Mouse (Mus musculus) natural killer cell, adult 2 months (primary cell): ENCODE data around the gene Bzw2.

ENCODE experiments used
- DNase-seq, 2 experiments: peaks; one replicate each; pipeline ENCODE4 v3.0.0; 2022; ENCODE audit warnings: low spot score in 2 of 2

The Bzw2 gene

GRCm38 (mm10) chr12:36135409-36135808, 22.5 kb downstream of the Bzw2 start:
- DNase-seq = peak in 1 of 2 experiments; percentile 15

DNA sequence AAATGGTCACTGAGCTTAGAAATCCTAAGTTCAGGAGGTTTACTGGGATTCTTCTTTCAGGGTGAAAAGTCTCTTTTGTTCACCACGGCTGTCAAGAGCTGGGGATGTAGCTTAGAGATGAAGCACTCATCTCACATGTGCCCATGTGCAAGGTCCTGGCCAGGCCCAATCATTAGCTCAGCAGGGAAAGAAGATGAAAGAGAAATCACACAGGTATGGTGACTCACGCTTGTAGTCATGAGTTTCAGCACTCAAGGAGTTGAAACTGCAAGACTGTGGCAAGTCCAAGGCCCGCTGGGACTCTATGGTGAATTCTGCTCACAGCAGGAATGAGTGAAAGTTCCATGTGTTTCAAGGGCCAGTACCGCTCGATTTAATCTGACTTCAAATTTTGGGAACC, 23.8 kb downstream of the Bzw2 start:
- no peak for DNase-seq

- no peak for DNase-seq
Observed at GRCm38 (mm10) chr12:36133547-36133946, 24.3 kb downstream of the Bzw2 start.

- DNase-seq = no peak
Observed at GRCm38 (mm10) chr12:36132668-36133067, 25.2 kb downstream of the Bzw2 start.

GRCm38 (mm10) chr12:36132254-36132653, 25.6 kb downstream of the Bzw2 start:
- DNase-seq = no peak

GRCm38 (mm10) chr12:36129826-36130225, 28.1 kb downstream of the Bzw2 start:
- no peak for DNase-seq

GRCm38 (mm10) chr12:36126049-36126448, 31.8 kb downstream of the Bzw2 start:
- DNase-seq = no peak

GRCm38 (mm10) chr12:36119244-36119643, 38.6 kb downstream of the Bzw2 start:
- DNase-seq = no peak

DNA sequence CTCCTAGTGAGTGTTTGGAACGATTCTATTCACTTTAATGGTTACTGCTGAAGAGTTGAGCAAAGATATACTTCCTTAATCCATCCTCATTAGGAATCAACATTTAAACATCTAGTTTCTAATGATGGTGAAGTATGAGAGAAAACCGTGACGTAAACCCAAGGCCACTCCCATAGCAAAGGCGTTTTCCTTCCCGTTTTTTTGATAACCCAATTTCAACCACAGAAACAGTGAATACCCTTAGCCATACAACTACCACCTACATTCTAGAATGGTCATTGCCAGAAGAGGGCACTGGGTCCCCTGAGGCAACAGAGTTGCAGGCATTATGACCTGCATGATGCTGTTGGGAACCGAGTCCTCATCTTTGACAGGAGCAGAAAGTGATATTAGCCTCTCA, 40.7 kb downstream of the Bzw2 start:
- no peak for DNase-seq

DNA sequence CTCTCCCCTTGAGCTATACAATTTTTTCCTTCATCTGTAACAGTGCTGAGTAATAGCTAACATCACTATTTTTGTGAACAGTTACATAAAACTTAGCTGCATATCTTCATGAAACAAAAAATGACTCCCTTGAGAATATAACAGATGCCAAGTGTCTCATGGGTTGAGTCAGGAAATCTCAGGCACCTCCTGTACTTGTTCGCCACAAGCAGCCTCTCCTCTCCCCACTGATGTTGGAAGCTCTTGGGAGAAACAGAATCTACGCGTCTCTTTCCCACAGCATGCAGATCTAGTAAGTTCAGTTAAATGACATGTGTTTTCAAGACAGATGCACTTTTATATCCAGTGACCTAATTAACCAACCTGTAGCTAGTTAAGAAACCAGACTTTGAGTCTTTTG, 45.8 kb downstream of the Bzw2 start:
- DNase-seq = no peak

DNA sequence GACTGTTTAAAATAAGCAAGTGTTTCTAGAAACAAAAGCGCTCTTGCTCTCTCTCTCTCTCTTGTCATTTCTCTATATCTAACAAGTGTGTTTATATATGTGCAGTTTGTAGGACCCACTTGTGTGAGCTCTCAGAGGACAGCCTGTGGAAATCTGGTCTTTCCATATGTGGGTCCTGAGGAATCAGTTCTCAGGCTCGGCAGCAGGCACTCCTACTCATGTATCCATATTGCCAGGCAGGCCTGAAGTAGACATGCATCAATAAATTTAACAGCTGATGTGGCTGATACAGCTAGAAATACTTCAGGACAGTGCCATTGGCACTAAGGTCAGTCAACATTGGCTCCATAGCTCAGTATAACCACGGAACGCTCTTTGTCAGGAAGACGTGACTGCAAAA, 46.8 kb downstream of the Bzw2 start:
- DNase-seq = no peak

- no peak for DNase-seq
Observed at GRCm38 (mm10) chr12:36110457-36110856, 47.4 kb downstream of the Bzw2 start.

DNA sequence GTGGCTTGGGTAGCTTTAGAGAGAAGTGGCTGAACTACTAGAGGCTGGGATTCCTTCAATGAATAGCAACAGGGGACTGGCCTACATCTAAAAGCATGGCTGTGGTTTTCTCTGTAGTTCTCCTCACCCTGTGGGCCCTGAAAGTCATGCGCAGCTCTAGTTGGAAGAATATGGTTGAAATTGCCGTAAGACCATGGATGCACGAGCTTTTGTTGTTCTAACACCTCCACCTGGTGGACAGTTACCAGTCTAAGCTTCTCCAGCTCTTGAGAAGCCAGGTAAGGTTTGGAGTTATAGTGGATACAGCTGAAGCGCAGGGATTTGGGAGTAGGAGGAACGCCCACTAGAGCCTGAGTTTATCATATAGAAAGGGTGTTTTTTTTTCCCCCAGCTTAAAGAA, 49.4 kb downstream of the Bzw2 start:
- no peak for DNase-seq

DNA sequence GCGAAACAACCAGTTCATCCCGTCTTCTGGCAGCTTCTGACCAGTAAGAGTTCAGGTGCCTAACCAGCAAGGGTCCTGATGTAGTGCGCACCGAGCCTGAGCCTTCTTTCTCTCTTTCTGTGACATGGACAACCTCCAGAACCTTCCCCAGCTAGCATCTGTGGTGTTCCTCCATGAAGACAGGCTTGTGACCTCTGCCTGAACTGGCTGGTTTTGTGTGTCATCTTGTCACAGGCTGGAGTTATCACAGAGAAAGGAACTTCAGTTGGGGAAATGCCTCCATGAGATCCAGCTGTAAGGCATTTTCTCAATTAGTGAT, 54.3 kb downstream of the Bzw2 start:
- DNase-seq = no peak

DNA sequence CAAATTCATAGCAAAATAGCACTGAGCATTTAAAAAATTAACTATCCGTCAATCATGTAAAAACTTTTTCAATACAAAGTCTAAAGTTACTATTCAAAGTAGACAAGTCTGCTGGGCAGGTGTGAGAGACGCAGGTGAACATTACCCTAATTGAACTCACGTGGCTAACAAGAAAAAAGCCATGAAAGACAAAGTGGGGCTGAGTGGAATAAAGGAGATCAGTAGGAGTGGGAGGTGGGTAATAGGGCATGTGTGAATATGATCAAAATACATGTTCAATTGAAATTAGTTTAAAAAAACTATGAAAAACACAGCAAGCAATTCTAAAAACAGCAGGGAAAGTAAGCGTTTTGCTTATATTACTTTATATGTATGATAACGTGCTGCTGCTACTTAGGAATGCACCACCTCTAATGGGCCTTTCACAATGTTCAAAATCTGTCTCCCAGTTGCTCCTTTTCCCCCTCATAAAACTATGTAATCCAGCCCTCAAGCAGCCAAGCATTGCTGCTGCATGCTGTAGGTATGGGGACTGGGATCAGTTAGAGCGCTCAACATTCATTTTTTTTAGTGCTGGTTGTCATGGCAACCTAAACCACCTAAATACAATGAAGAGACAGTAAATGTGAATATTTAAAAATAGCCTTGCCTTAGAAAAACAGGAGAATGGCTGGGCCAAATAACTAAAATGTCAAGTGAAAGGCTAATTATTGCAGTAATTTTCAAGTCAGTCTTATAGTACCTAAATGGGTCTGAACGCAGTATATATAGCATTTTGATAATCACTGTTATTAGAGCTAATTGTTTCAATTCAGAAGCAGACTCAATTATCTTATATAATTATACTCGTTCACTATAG, 54.9 kb downstream of the Bzw2 start:
- DNase-seq = no peak

- DNase-seq = no peak
Observed at GRCm38 (mm10) chr12:36095371-36095880, 62.5 kb downstream of the Bzw2 start.

DNA sequence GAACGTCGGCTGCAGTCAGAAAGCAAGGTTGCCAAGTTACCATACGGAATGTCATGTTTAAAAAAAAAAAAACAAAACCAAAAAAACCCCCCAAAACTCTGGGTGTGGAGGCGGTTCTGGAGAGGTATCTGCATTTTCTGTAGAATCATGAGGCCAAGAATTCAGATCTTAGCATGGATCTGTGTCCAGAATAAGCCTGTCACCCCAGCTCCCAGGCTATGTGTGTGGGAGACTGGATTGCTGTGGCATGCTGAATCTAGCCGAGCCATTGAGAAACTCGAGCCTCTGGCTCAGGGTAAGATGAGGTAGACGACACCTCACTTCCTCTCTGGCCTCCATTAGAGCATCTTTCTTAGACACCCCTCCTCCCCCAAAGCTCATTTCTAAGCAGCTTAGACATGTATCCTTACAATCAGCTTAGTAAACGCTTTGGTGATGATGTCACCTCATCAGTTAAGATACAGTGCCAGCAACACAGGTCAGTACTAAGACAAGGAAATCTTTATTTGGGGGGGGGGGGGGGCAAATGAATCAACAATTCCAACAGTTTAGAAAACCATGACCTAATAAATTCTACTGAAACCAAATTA, 64.7 kb downstream of the Bzw2 start:
- DNase-seq = no peak

DNA sequence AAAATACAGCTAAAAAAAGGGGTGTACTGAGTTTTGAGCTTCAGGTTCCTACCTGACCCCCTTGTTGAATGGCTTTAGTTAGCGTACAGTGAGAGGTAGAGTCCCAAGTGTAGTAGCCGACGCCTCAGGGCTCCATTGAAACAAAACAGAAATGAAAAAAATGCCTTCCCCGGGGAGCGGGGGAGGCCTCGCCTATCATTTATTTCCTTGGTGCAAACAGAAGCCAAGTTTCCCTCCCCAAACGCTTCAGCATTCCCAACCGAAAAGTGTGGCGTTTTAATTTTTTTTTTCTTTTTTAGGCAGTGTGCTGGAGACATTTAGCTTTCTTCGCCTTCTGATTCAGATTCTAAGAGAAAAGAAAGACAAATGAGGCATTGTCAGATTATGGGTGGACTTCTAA, 65.9 kb downstream of the Bzw2 start:
- DNase-seq = no peak

DNA sequence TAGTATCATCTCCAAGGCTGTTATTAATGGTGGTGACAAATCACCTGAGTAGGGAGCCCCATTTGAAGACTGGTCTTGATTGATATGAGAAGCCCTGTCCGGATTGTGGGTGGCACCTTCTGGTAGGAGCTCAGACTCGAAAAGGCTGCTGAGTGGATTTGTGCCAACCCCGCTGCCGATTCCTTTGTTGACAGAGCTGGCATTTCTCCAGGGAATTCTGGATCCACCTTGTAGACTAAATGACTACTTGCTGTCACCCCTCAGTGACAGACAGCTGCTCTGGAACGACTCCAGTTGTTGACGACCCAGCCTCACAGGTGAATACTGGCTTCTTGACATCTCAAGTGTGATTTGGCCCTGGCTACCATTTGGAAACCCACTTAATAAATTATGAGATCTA, 68.7 kb downstream of the Bzw2 start:
- DNase-seq = no peak

- DNase-seq = no peak
Observed at GRCm38 (mm10) chr12:36088804-36089203, 69.1 kb downstream of the Bzw2 start.

DNA sequence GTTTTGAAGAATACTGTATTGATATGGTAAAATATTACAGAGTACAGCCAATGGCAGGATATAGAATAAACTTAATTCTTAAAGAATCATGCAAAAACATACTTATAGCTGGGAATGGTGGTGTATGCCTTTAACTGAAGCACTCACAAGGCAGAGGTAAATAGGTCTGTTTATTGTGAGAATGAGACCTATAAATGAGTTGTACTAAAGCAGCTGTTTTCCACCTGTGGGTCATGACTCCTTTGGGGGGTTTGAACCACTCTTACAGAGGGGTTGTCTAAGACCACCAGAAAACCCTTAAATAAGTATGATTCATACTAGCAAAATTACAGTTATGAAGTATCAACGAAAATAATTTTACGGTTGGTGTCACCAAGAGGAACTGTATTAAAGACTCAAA, 72.5 kb downstream of the Bzw2 start:
- DNase-seq = no peak

DNA sequence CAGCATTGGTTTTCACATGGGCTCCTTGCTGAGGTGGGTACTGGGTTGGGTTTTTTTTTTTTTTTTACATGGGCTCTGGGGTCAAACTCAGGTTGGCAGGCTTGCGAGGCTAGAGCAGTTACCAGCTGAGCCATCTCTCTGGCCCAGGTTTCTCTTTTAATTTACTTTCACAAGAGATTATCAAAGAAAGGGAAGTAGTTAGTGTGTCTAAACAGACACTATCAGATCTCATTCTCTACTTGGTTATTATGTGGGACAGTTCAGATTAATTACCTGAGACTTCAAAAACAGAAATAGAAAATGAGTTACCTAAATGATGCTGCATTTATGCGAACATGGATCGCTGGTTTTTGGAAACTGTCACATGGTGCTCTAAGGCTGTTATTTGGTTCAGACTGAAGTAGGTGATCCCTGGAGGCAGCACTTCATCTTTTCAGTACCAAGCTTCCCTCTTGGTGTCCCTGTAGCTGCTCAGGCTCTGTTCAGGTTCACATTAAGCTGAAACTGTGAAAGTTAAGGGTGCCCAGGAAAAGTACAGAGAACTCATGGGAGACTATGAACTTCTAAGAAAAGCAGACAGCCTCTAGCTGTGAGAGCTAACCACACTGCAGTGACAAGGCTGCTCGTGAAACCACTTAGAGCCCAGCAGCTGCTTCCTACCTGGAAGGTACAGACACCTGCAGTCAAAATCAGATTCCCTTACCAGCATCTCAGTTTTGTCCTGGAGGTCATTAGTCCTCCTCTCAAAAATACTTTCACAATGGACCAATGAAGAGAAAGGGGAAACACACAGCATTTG, 79.6 kb downstream of the Bzw2 start:
- DNase-seq = no peak

DNA sequence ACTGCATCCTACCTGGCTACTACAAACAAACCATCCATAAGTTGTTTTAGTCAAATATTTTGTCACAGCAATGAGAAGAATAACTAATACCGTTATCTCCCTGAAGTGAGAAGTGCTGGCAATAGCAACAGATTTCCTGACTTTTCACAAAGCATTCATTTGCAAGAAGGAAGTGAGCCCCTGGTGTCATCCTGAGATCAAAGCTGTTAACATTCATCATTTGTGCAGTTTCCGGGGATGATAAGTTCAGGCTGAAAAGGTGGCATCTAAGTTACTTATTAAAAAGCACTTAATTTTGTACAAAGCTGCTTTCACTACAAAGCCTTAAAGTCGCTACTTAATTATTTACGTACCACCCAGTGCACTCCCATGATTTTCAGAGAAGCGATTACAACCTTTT, 85.0 kb downstream of the Bzw2 start:
- DNase-seq = no peak
